Mouse (Mus musculus) heart, postnatal 14 days (tissue): ENCODE data around the gene B3galt1. TPM values are rescaled to one million over a fixed set of nuclear protein-coding genes. Genes with fewer than 3 reads are reported as not detected.
A peak's percentile ranks its signal among the peaks of the same experiment; 100 is the strongest.

Experiments used
- DNase-seq, 2 experiments: peaks; one replicate each; pipeline ENCODE4 v3.0.0; 2021 to 2022
- intact Hi-C: fragments of 180-260 bp; cut with DNase I; formaldehyde crosslinking; loops from one replicate; pipeline ENCODE4 v1.15.1; 2025
- total RNA-seq, 2 experiments: library from RNA; stranded (reverse); gene quantifications; 2 replicates each; pipeline ENCODE4 v1.2.3; 2021

The B3galt1 gene
- total RNA-seq, 2 experiments from 2014 or later = 2.8 to 4.6 TPM

DNA sequence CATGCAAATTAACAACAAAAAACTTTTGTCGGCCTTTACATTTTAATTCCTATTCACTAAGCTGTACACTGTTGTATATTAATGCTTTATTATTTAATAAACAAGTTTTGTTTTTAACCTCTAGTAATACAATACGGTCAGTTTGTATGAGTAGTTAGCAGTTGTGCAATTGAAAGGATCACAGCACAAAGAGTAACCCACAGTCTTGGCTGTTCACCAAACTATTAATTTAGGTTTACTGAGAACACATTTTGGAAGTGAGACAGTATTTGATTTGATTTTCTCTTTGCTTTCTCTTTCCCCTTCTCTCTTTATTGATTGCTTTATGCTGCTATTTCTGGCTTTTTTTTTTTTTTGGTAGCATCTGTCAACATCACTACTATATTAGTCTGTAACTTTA, 106.0 kb downstream of the B3galt1 start:
- no peak for DNase-seq
- intact Hi-C loops = no loop called here

DNA sequence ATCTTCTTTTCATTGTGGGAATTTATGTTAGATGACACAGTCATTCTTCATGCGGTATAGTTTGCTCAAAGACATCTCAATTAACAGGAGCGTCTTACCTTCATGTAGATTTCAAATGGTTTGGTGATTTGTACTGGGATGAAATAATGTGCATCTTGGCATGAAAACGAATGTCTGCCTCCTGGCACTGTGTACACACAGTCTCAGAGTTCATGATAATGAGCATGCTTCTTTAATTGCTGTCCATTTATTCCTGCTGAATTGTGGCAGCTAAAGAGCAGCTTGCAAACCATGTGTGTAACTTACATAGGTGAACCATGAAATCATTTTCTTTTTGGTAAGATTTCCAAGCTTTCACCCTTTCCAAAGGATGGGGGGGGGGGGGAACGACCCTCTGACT, 112.0 kb downstream of the B3galt1 start:
- DNase-seq = no peak
- intact Hi-C loops = no loop called here

DNA sequence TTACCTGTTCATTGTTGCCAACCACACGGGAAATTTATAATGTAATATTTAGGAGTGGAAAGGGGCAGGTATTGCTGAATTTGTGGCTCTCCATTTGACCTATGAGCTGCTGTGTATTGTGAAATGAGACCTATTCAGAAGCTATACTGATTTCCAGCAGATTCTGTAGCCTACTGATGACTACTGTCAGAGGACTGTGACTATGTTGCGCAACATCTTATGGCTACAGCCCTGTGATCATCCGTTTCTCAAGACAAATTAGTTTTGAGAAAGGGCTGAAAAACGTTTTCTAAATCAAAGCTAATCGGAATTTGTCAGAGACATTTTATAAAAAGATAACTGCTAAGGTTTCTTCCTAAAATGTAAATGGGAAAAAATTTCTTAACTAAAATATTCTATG, 158.6 kb downstream of the B3galt1 start:
- no peak for DNase-seq
- intact Hi-C loops = no loop called here

DNA sequence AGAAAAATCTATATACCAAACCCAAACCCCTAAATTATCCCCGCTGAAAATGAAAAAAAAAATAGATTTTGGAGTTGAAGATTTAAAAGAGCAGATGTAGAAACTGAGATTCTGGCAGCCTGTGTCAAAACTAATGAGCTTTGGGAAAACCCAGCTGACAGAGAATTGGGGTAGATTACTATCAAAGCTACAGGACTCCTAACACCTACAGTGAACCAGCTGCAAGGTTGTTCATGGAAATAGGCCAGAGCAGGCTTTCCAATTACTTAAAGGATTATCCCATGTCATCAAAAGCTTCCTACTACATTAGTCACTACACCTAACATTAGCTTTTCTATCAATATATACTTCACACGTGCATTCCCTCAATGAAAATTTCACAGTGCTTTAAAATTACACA, 165.1 kb downstream of the B3galt1 start:
- DNase-seq = no peak
- intact Hi-C loops = no loop called here

DNA sequence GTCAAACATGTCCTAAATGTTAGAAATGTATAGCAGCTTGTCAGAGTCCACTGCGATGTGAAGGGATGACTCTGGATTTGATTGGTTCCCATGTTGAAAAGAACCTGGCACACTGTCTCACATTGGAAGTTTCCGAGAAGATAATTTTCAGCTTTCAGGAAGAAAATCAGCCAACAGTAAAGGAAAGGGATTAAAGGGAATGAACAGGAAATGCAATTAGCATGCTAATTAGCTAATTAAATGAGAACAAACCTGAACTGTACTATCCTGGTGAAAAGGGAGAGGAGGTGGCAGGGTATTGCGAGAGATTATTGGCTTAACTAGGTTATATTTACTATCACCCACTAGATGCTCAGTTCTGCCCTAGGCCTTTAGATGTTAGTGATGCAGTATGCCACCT, 185.9 kb downstream of the B3galt1 start:
- no peak for DNase-seq
- intact Hi-C loops = no loop called here

DNA sequence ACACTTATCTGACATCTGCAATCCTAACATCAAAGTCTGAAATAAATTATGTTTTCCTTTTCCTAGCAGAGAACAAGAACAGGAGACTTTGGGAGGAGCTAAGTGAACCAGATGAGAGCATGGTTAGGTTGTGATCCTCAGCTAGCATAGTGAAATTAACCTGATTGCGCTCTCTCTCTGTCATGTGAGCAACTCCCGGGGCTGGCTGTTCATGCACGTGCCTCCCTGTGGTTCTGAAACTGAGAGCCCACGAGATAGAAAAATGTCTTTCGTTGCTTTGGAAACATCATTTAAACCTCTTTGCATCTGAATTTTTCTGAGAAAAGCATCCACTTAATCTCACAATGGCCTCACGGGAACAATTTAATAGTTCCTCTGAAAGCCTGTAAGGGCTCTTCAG, 190.8 kb downstream of the B3galt1 start:
- DNase-seq = no peak
- intact Hi-C loops = no loop called here

DNA sequence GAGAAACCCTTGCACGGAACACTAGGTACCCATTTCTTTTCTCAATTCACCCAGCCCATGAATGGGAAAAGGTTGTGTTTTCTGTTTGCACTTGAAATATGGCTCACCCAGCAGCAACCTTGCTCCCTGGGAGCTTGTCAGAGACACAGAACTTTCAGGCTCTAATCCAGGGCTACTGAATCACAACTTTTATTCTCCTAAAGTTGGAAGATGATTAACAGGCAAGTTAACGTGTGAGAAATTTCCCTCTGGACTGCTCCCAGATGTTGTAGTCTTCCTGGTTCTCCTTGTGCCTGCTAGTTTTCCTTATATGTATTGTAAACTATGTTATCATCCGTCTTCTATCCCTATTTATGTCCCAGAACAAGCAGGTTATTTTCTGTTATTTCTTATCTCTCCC, 221.9 kb downstream of the B3galt1 start:
- intact Hi-C loops = no loop called here

DNA sequence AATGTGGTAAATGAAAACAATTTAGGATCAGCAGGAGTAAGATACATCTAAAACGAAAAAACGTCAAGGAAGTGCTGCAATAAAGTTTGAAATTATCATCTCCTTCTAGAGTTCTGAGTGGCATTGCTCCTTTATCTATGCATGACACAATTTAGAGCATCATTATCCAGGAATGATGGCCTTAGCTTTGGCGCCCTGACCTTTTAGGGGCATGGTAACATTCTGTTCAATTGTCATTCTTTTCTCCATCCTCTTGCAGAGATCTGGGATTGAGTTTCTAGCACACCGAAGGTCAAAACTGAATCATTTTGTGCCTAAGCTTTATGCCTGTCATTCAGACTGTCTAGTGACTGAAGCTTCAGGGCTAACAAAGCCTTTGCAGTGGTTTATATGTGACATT, 231.9 kb downstream of the B3galt1 start:
- intact Hi-C loops = no loop called here
- DNase-seq = no peak

More for the DNA sequence above, 221.9 kb downstream of the B3galt1 start:
- DNase-seq = no peak

DNA sequence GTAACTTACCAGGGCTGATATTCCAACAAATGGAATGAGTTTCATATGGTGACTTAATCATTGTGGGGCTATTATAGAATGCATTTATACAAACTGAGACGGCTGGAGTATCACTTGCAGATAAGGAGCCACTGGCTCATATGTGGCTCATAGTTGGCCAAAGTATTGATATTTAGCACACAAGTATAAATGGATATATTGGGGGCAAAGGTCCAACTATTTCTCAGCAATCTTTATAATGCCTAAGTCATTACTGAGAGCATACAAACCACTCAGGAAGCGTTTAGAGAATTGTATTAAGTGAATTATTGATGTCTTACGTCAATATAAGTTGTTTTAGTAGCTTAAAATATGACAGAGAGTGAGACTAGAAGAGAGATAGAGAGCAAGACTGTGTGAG, 234.3 kb downstream of the B3galt1 start:
- intact Hi-C loops = no loop called here

DNA sequence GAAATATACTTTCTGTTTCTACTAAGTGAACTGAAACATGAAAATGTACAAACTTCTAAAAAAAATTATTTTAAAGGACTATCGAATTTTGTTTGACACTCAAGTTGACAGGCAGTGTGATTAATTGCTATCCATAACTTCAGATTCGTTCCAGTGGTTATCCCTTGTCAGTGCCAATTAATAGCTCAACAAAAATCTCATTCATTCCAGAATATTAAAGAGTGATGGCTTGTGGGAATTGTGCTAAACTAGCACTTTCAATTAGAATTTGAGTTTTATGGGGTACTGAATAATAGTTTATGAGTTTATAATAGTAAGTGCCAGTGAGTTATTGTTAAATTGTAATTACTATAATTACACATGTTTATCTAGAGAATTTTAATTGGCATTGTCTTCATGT, 250.5 kb downstream of the B3galt1 start:
- DNase-seq = no peak
- intact Hi-C loops = no loop called here

More for the DNA sequence above, 234.3 kb downstream of the B3galt1 start:
- DNase-seq = no peak

DNA sequence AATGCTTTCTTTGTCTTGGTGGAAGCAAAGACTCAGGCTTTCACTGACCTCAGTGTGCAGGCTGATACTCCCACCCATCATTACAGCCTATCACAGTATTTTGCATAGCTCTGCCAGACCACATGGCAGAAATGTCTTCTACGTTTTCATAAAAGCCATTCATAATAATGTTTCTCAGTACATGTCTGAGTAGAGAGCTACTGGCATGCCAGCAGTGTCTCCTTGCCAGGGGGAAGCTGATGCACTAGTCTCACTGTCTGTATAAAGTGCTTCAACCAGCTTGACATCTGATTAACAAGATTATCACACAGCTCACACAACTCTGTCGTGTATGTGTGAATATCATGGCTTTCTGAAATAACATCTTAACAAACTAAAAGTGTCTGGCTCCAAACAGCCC, 252.3 kb downstream of the B3galt1 start:
- no peak for DNase-seq
- intact Hi-C loops = no loop called here

DNA sequence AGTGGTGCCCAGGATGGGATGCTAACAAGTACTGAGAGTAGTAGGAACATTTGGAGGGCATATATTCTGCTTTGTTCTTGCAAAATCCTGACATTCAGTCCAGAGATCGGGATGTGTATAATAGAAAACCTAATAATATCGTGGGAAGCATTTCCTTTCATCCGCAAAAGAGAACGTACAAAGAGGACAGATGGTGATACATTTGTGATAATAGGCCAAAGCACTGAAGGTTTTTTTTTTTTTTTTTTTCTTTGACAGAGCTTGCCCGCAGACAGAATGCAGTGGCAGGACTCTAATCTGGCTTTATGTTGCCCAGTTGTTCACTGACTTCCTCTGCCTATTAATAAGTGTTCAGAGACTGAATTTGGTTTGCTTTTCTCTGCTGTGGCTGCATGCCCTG, 256.7 kb downstream of the B3galt1 start:
- no peak for DNase-seq
- intact Hi-C loops = no loop called here

DNA sequence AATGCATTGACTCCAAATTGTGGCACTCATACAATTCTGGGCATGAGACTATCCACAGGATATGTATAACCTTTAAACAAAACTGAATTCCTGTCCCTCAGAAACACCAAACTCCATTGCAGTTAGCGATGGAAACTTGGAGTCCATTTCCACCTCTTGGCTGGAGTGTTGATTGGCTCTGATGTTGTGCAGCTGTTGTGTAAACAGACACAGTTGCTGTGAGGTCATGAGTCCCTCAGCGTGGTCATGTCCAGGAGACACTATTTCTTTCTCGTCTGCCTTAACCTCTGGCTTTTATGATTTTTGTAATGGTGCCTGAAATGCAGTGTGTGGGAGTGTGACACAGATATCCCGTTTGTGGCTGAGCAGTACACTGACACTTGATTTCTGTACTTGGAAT, 262.0 kb downstream of the B3galt1 start:
- peak; percentile 42 to 63 for DNase-seq
- intact Hi-C loops = no loop called here

DNA sequence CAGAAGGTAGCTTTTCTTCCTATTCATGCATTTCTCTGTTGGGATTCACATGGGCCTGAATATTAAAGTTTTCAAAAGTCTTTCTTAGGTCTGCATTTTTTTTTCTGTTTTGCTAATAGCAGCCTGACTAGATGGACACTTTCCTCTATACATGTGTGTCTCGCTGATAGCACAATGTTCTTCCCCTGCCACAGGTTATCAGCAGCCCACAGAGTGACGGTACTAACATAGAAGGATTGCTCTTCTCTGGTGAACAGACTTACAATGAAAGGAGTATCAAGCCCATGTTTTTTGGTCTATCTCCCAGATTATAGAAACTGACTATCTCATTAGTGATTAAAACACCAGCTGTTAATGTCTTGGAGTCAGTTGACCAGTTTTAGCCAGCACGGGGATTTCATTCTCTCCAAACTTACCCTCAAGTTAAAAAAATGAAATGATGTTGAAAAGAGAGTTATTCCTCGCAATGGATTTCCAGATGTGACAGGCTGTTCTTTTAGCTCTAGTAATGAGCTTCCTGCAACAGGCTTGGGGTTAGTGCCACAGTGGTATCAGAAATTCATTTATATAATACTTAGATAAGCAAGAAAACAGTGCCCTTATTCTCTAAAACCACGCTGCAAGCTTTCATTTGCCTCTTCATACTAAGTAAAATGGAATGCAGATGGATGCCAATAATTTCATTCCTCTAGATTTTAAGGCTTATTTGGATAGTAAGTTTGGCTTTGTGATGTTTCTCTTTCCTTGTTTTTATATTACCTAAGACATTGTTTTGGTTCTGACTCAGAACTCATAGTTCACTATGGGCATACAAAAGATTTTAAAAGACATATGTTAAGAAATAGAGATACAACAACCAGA, 263.6 kb downstream of the B3galt1 start:
- intact Hi-C loops = no loop called here
- DNase-seq = no peak

DNA sequence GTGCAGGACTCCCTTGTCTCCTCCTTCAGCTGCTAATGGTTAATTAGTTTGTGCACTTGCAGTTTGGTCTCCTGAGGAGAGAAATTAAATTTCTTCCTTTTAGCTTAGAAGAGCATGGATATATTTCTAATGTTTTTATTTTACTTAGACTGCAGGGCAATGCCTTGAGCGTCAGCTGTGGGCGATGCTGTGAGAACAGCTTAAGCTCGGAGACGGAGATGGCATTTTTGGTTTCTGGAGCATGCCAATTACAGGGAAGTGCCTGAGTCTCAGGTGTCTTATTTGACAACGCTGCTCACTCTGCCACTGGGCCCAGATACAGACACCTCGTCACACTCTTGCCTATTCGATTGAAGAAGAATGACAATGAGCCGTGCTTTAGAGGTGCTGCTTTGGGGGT, 282.1 kb downstream of the B3galt1 start:
- intact Hi-C loops = no loop called here

DNA sequence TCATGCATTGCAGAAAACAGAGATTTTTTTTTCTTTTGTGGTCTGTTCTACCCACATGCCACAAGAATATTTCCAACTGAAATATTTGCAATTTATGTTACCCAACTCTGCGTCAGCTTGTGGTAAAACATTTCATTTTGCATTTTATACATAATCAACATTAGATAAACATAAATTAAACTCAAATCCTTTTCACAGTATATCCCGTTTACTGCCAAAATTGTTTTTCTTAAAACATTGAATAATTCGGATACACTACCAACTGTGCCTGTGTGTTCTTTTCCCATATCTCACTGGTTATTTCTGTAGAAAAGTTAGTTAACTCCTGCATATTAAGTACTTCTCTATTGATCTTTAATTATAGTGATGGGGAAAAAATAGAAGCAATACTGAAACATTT, 285.1 kb downstream of the B3galt1 start:
- intact Hi-C loops = no loop called here
- no peak for DNase-seq

More for the DNA sequence above, 282.1 kb downstream of the B3galt1 start:
- DNase-seq = no peak

DNA sequence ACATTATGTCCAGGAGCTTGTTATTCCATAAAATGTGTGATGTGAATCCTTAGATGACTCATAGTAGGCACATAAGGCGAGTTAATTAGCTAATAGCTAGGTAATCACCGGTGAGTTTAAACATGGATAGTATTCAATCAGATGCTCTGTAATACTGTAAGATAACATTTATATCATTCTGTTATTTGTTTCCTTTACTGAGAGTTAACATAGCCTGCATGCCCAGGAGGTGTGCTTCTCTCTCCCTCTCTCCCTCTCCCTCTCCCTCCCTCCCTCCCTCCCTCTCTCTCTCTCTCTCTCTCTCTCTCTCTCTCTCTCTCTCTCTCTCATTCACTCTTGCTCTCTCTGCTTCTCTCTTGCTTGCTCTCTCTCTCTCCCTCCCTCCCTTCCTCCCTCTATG, 292.7 kb downstream of the B3galt1 start:
- intact Hi-C loops = no loop called here
- DNase-seq = no peak

DNA sequence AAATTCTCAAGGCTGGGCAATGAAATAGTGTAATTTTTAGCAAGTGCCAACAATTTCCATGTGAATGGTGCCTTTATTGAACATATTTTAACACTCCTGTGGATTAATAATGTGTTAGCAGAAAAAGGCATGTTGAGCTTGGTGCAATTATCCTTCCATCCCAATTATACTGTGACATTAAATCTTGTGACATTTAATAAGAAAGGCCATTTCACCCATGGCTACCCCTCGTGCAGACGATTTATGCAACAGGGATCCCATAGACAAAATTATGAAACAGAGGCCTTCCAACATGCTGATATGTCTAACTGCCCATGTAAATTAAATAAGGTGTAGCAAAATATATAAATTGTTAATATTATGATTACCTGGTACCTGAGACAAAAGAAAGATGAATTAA, 293.3 kb downstream of the B3galt1 start:
- no peak for DNase-seq
- intact Hi-C loops = no loop called here

DNA sequence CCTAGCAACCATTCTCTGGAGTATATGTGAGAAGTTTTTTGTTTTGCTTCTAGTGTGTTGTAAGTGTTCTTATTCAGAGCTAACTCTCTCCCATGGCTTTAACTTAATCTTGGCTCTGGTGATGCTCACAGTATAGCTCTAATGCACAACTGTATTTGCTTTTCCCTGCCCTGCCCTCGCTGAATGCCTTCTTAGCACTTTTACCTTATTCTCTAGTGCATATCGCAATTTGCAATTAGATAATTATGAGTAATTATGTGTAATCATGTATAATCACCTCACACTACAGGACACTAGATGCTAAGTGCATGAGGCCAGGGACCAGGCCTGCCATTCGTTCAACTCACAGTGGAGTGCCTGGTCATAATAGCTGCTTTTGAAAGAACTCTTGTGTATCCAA, 307.7 kb downstream of the B3galt1 start:
- no peak for DNase-seq
- intact Hi-C loops = no loop called here

DNA sequence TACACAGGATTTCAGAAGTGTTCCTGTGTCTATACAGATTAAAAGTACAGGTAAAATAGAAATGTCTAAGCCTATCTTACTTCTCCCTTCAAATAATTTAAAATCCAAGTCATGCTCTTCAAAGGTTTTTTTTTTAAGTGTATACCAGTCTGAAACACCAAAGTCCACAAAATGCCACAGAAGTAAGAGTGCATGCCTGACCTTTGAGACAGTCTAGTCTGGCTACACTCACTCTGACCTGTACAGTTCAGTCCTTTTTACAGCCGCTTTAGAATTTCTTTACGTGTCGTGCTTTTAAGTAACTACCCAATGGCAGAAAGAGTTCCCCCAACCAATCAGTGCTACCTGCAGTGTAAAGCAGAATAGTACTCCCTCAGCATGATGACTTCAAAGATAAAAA, 314.2 kb downstream of the B3galt1 start:
- DNase-seq = no peak
- intact Hi-C loops = no loop called here

DNA sequence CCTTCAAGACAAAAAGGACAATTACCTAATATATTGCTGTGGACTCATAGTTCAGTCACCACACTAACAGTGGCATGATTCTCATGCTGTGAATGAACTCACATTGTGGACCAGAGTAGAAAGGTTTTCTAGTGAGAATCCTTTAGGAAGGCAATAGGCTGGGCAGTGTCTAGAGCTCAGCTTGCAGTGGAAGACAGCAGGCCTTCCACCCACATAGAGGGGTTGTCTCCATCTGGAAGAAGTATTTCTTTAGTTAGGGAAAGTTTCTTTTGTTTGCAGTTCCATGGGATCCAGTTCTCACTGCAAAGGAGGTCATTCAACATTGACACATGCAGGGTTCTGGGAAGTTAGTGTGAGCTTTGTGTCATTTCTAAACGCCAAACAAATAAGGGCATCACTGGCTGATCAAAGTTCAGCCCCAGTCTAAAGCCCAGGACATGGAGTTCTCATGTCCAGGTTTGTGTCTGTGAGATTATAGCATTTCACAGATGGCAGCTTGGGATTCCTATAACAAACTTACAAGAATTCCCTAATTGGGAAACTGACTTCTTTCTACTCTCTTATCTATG, 316.1 kb downstream of the B3galt1 start:
- intact Hi-C loops = no loop called here
- DNase-seq = no peak

DNA sequence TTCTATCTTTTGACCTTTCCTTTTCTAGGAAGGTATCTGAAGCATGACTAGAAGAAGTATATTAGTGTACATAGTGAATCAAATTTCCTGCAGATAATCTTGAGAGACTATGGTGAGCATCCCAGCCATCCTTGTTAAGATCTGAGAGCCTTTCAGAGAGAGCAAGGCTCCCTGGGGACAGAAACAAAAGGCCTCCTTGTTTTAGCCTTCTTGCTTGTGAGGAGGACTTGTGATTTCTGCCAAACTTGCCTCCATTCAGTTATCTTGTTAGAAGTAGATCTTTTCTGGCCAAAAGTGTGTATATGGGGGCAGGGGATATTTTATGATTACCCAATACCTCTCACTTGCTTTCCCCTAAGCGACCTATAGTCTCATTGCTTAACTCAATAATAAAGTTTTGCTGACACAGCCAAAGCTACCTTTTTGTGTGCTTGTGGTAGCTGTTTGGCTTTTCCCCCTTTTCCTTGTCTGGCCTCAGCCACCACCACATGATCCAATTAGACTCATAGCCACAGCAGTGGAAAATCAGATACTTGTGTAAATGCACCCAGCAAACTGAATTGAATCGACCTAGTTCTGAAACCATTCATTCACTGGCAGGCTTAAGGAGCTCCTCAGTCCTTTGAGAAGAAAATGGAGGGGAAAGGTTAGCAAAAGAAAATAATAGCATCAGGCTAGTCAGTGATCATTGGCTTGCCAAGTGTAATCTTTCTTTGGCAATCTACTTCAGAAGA, 332.5 kb downstream of the B3galt1 start:
- intact Hi-C loops = no loop called here
- DNase-seq = no peak
